Mouse (Mus musculus) left cerebral cortex, adult 2 months (tissue): ENCODE results near the gene Lgr4. TPM values are rescaled to one million over a fixed set of nuclear protein-coding genes. Genes with fewer than 3 reads are reported as not detected.

Source experiments
- DNase-seq, 2 experiments: peaks; one replicate each; pipeline ENCODE4 v3.0.0; 2021 to 2022; ENCODE audit warnings: low spot score in 2 of 2, mixed read lengths in 1 of 2; ENCODE audit errors: extremely low spot score in 1 of 2
- H3K27ac ChIP-seq: fragments of 200-600 bp; 2 replicates; pipeline ENCODE4 v1.8.1; 2022
- H3K4me3 ChIP-seq: fragments of 200-600 bp; 2 replicates; pipeline ENCODE4 v1.8.1; 2022
- CTCF ChIP-seq: fragments of 200-600 bp; IDR thresholded peaks from 2 replicates; pipeline ENCODE4 v1.8.1; 2022; ENCODE audit warnings: antibody characterized with exemption, mild to moderate bottlenecking, moderate library complexity
- intact Hi-C: fragments of 180-260 bp; cut with DNase I; formaldehyde crosslinking; loops from one replicate; pipeline ENCODE4 v1.15.1; 2025
- total RNA-seq, 2 experiments: library from RNA; stranded (reverse); gene quantifications; 2 replicates each; pipeline ENCODE4 v1.2.3; 2021

The Lgr4 gene
- total RNA-seq, 2 experiments from 2014 or later, result 25.1 to 25.3 TPM

DNA sequence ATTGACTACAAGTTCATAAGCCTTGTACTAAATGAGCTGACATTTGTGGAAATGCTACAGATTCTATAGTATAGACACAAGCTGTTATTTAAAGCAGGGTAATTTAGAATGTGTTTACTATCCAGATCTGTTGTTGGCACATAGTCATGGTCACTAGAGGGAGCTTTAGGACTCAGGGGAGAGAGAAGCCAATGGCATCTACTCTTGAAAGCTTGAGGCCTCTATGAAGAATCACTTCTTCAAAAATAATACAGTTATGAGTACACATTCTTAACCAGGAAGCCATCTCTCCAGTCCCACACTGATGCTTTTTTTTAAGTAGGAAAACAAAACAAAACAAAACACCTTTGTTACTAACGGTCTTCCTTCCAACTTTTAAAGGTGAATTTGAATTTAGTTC is 145.7 kb downstream of the Lgr4 start:
- H3K27ac ChIP-seq, result no peak overlapping the region
- intact Hi-C loops, result loop anchor here (5.0 kb wide), 1 partner anchor 144 kb away; no protein-coding TSS in a partner anchor
- H3K4me3 ChIP-seq, result no peak overlapping the region
- TF ChIP-seq CTCF, result peak; percentile 41
- no peak for DNase-seq

Other genes starting within 250 kb of the Lgr4 start
- gene Bdnf, start 242.9 kb upstream of the Lgr4 start, total RNA-seq, result 10 to 100 TPM; 35.5 to 39.3 TPM
- 10 to 100 TPM; 74.8 to 83.4 TPM for gene Lin7c, start 26.8 kb upstream of the Lgr4 start, total RNA-seq
- 10 to 100 TPM; 11.9 to 13.3 TPM for gene Ccdc34, start 100.2 kb downstream of the Lgr4 start, total RNA-seq